Mouse (Mus musculus) spleen, adult 12 weeks (tissue): ENCODE data around the gene 9930111J21Rik1.
"Not testable (repeated sequence)": the region's sequence is repeated elsewhere in the genome, so short reads cannot be mapped to it uniquely, and the experiment has no call there.

Experiments
- DNase-seq: peaks from one replicate; pipeline ENCODE4 v3.0.0; 2022; ENCODE audit warnings: low spot score

Gene 9930111J21Rik1

GRCm38 (mm10) chr11:48979251-48979650, at the start of gene 9930111J21Rik1:
Gene 9930111J21Rik1, minus strand, starts transcription at chr11:48979398.
- DNase-seq = not testable (repeated sequence)

- not testable (repeated sequence) for DNase-seq
These were observed 32.9 kb upstream of the 9930111J21Rik1 start for GRCm38 (mm10) chr11:49012074-49012473.

DNA sequence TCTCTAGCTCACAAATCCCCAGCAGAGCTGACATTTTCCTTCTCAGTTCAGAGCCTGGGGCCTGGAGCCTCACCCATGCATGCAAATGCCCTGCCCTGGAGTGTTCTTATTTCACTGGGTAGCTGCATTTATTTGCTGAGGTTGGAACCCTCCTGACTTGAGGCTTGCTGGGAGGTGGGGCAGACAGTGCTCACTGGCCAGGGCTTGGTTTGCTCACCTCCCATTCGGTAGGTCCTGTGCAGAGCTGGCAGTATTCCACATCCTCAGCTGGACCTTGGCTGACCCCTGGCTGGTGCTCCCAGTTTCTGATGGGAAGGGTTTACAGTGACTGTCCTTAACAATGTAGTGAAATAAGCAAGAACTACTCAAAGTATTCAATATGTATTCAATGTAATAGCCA, 27.6 kb upstream of the 9930111J21Rik1 start:
- not testable (repeated sequence) for DNase-seq

DNA sequence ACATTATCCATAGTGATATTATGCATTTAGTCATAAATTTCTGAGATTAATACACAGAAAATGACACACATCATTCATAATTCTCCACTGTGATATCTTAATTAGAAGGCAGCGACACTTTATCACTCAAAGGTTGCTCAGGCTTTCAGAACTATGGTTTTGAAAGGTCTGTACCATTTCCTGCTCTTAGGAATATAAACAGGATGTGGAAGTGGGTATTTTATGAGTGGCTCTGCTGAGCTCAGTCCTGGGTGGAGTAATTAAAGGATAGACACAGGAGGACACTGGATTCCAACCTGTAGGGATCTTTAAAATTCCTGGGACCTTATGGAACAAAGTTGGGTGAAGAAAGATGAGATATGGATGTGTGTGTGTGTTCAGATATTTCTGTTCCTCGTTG, 27.1 kb upstream of the 9930111J21Rik1 start:
- not testable (repeated sequence) for DNase-seq

DNA sequence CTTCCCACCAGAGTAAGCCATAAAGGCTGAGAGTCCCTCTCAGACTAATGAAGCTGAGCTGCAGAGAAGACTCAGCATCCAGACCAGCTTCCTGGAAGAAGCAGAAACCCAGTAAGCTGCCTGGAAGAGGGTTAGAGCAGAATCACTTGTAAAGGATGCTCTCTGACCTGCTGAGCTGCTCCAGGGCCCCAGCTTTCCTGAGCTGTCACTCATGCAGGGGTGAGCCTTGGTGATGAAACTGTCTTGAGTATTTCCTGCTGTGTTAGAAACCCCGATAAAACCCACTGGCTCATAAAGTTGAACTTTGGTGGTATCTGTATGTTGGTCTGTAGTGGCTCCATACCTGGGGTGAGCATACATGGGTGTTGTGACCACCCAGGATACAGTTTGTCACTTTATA, 21.2 kb upstream of the 9930111J21Rik1 start:
- not testable (repeated sequence) for DNase-seq

DNA sequence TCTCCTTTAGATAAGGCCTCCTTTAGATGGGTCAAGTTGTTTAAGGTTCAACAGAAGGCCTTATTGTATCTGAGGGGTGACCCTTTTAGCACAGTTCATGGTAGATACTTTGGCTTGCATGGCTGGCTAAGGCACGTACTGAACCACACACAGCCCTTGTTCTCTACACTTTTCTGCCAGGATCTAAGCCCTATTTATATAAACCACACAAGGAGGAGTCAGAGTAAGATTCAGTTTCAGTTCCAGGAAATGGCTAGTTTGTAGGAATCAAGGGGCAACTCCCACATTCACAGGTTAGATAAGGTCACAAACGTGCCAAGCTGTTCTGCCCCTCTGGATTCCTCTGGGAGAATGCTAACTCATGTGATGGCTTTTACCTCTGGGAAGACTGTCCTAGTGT, 14.8 kb upstream of the 9930111J21Rik1 start, which contains the start of gene Tgtp1:
Gene Tgtp1, minus strand, starts transcription at position 155 of the 400 bp plus-strand sequence.
- not testable (repeated sequence) for DNase-seq

DNA sequence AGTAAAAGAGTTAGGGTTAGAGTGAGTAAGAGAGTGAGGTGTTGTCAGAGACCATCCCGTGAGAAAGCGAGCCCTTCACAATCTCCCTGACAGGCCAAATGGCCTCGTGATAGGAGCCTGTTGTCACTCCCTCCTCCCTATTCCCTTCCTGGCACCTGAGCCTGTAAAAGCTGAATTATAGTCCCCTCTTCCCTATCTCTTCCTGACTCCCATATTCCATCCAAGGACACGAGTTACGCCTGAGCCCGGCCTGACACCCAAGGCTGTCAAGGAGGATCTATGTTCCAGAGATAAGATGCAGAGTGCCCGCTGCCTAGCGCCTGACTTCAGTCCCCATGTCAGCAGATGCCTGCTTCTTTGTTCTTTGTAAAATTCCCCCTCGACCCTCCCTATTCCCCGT, 14.1 kb upstream of the 9930111J21Rik1 start:
- not testable (repeated sequence) for DNase-seq

- DNase-seq = not testable (repeated sequence)
These were observed 12.7 kb upstream of the 9930111J21Rik1 start, which contains the start of gene Gm12185 for GRCm38 (mm10) chr11:48991740-48992520. Gene Gm12185, minus strand, starts transcription at chr11:48992226.

DNA sequence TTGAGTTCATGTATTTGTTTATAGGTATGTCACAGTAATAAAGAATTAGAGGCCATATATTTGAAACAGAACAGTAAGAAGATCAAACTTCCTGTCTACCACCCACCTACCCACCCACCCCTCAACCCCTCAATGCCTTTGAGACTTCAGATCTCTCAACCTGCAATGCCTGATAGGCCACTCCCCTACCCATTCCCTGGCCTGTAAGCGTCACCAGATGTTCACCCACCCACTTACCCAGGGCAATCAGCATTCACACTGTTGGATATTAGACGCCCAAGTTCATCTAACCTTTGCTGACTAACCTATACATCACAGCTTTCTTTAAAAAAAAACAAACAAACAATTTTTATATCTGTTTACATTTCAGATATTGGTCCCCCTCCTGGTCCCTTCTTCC, 10.8 kb upstream of the 9930111J21Rik1 start:
- DNase-seq = not testable (repeated sequence)

DNA sequence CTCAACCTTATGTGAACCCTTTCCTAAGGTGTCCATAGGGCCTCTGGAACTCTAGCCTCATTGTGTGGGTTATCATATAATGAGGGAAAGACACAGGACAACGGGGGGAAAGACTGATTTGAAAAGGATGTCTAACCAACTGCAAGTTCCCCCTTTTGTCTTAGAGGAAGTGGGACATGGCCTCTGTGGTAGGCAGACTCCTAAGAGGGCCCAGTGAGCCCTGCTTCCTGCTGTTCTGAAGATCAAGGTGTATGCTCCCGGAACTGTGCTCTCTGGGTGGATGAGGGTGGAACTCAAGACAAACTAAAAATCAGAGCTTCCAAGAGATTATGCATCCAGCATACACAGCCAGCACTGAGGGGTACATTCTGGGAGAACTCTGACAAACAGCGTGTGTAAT, 9.0 kb upstream of the 9930111J21Rik1 start:
- DNase-seq = not testable (repeated sequence)

GRCm38 (mm10) chr11:48982848-48983247, 3.6 kb upstream of the 9930111J21Rik1 start:
- not testable (repeated sequence) for DNase-seq

GRCm38 (mm10) chr11:48980052-48980451, 854 bp upstream of the 9930111J21Rik1 start:
- not testable (repeated sequence) for DNase-seq

DNA sequence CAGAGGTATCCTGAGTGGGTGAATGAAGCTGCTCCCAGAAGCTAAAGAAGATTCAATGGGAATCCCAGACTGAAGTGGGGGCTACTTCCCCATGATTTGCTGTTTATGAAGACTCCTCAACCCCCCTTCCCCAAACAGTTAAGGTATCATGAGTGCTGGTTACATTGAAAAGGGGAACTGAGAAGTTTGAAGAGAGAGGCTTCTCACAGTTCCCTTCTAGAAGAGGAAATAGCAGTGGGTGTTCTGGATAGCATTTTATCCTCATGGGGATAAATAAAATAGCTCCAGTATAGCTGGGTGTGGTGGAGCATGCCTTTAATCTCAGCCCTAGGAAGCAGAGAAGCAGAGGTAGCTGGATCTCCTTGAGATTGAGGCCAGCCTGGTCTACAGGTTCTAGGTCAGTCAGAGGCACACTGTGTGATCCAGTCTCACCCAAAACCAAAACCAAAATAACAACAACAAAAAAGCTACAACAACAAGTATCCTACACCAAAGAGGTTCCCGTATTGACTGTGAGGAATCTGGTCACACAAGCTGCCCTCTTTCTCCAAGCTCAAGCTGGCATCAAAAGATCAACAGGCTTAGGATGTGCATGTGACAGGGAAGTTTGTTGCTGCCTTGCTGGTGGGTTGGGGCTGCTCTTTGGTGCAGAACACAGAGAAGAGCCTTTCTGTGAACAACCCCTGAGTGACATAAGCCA, 808 bp downstream of the 9930111J21Rik1 start, which contains the start of gene Olfr56:
Gene Olfr56, plus strand, starts transcription at position 650 of the 700 bp plus-strand sequence.
- DNase-seq = not testable (repeated sequence)

GRCm38 (mm10) chr11:48974686-48975085, 4.5 kb downstream of the 9930111J21Rik1 start:
- not testable (repeated sequence) for DNase-seq

DNA sequence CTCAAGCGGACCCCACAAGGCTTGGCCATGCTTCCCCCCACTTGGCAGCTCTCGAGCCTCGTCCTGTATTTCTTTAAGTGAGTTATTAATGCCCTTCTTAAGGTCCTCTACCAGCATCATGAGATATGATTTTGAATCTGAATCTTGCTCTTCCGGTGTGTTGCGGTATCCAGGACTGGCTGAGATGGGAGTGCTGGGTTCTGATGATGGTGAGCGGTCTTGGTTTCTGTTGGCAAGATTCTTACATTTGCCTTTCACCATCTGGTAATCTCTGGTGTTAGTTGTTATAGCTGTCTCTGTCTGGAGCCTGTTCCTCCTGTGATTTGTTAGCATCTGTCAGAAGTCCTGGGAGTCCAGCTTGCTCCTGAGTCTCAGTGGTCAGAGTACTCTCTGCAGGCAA, 33.1 kb downstream of the 9930111J21Rik1 start, which contains the start of gene Psme2b:
Gene Psme2b, minus strand, starts transcription at position 101 of the 400 bp plus-strand sequence.
- DNase-seq = not testable (repeated sequence)

GRCm38 (mm10) chr11:48939286-48939685, 39.9 kb downstream of the 9930111J21Rik1 start:
- DNase-seq = not testable (repeated sequence)

GRCm38 (mm10) chr11:48935291-48935690, 43.9 kb downstream of the 9930111J21Rik1 start:
- not testable (repeated sequence) for DNase-seq

GRCm38 (mm10) chr11:48933923-48934322, 45.3 kb downstream of the 9930111J21Rik1 start:
- DNase-seq = not testable (repeated sequence)

DNA sequence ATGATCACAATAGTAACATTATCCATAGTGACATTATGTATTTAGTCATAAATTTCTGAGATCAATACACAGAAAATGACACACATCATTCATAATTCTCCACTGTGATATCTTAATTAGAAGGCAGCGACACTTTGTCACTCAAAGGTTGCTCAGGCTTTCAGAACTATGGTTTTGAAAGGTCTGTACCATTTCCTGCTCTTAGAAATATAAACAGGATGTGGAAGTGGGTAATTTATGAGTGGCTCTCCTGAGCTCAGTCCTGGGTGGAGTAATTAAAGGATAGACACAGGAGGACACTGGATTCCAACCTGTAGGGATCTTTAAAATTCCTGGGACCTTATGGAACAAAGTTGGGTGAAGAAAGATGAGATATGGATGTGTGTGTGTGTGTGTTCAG, 45.8 kb downstream of the 9930111J21Rik1 start:
- DNase-seq = not testable (repeated sequence)

DNA sequence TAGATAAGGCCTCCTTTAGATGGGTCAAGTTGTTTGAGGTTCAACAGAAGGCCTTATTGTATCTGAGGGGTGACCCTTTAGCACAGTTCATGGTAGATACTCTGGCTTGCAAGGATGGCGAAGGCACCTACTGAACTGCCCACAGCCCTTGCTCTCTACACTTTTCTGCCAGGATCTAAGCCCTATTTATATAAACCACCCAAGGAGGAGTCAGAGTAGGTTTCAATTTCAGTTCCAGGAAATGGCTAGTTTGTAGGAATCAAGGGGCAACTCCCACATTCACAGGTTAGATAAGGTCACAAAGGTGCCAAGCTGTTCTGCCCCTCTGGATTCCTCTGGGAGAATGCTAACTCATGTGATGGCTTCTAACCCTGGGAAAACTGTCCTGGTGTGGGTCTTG, 51.1 kb downstream of the 9930111J21Rik1 start:
- not testable (repeated sequence) for DNase-seq

DNA sequence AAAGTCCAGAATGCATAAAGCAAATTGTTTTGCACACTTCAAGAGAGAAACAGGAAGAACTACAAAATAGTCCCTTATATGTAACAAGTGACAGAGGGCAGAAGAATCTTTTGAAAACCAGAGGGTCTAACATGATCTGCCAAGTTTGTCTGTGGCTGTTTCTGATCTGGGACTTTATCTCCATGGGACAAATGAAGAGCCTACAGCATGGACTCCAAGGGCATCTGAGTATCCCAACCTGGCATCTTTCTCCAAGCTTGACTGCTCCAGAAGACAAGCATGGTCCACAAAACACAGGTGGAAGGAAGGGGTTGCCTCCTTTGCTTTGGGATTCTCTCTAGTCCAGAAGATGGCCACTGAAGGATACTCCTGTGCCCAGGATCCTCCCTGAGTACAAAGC, 52.8 kb downstream of the 9930111J21Rik1 start:
- not testable (repeated sequence) for DNase-seq

DNA sequence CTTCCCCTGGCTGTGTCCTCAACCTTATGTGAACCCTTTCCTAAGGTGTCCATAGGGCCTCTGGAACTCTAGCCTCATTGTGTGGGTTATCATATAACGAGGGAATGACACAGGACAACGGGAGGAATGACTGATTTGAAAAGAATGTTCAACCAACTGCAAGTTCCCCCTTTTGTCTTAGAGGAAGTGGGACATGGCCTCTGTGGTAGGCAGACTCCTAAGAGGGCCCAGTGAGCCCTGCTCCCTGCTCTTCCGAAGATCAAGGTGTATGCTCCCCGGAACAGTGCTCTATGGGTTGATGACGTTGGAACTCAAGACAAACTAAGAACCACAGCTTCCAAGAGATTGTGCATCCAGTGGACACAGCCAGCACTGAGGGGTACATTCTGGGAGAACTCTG, 55.4 kb downstream of the 9930111J21Rik1 start:
- DNase-seq = not testable (repeated sequence)
